Mouse (Mus musculus) left cerebral cortex, adult 8-10 months (tissue): ENCODE measurements around the gene Creb3l2. TPM values are rescaled to one million over a fixed set of nuclear protein-coding genes. Genes with fewer than 3 reads are reported as not detected.

Experiments
- DNase-seq, 2 experiments: peaks; one replicate each; pipeline ENCODE4 v3.0.0; 2022; ENCODE audit warnings: low spot score in 2 of 2
- total RNA-seq, 4 experiments: library from RNA; stranded (reverse); gene quantifications; 2 replicates each; pipeline ENCODE4 v1.2.4; 2022

Creb3l2 gene
- total RNA-seq, 4 experiments from 2014 or later: 7.9 to 10.8 (median 9.6) TPM

GRCm38 (mm10) chr6:37411696-37412095 lies 30.2 kb downstream of the Creb3l2 start:
- DNase-seq: no peak

GRCm38 (mm10) chr6:37409829-37410228 lies 32.1 kb downstream of the Creb3l2 start:
- no peak for DNase-seq

- DNase-seq: no peak
Measured at GRCm38 (mm10) chr6:37407876-37408275, 34.1 kb downstream of the Creb3l2 start.

- DNase-seq: no peak
Measured at GRCm38 (mm10) chr6:37406903-37407302, 35.0 kb downstream of the Creb3l2 start.

- no peak for DNase-seq
Measured at GRCm38 (mm10) chr6:37406018-37406417, 35.9 kb downstream of the Creb3l2 start.

- no peak for DNase-seq
Measured at GRCm38 (mm10) chr6:37404325-37404724, 37.6 kb downstream of the Creb3l2 start.

- no peak for DNase-seq
Measured at GRCm38 (mm10) chr6:37401928-37402327, 40.0 kb downstream of the Creb3l2 start.

GRCm38 (mm10) chr6:37400866-37401525 lies 41.0 kb downstream of the Creb3l2 start:
- DNase-seq: no peak

GRCm38 (mm10) chr6:37400167-37400566 lies 41.8 kb downstream of the Creb3l2 start:
- no peak for DNase-seq

- DNase-seq: peak; percentile 10 to 33
Measured at GRCm38 (mm10) chr6:37398943-37399342, 43.0 kb downstream of the Creb3l2 start.

GRCm38 (mm10) chr6:37397973-37398372 lies 44.0 kb downstream of the Creb3l2 start:
- DNase-seq: no peak

GRCm38 (mm10) chr6:37397254-37397653 lies 44.7 kb downstream of the Creb3l2 start:
- DNase-seq: no peak

GRCm38 (mm10) chr6:37396127-37396526 lies 45.8 kb downstream of the Creb3l2 start:
- no peak for DNase-seq

- DNase-seq: no peak
Measured at GRCm38 (mm10) chr6:37393263-37393662, 48.7 kb downstream of the Creb3l2 start.

- DNase-seq: no peak
Measured at GRCm38 (mm10) chr6:37392262-37392661, 49.7 kb downstream of the Creb3l2 start.

- DNase-seq: no peak
Measured at GRCm38 (mm10) chr6:37391313-37391712, 50.6 kb downstream of the Creb3l2 start.

- no peak for DNase-seq
Measured at GRCm38 (mm10) chr6:37388960-37389359, 53.0 kb downstream of the Creb3l2 start.

- DNase-seq: no peak
Measured at GRCm38 (mm10) chr6:37388501-37388900, 53.4 kb downstream of the Creb3l2 start.

GRCm38 (mm10) chr6:37387281-37387680 lies 54.7 kb downstream of the Creb3l2 start:
- no peak for DNase-seq

GRCm38 (mm10) chr6:37385602-37386285 lies 56.2 kb downstream of the Creb3l2 start:
- no peak for DNase-seq

- no peak for DNase-seq
Measured at GRCm38 (mm10) chr6:37382761-37383160, 59.2 kb downstream of the Creb3l2 start.

- DNase-seq: no peak
Measured at GRCm38 (mm10) chr6:37377836-37378580, 63.9 kb downstream of the Creb3l2 start.
